ENCODE assay signal across 9 mouse cellular contexts in genomic region chr13:102958273-102959270, GRCm38 (mm10).
DNase-seq lines count a peak whose midpoint lies in the region; ATAC-seq lines count a peak whose summit lies in the region.
"Had no signal": no experiment of that assay in that cellular context is flagged by ENCODE, and none has a peak within 500 bp of the region (broad histone marks: within the 10 kb centered on the region; RNA-seq: fewer than 3 reads in every experiment).

No protein-coding gene starts in this region.

- H3K4me2 ChIP-seq in neural tube, embryonic 11.5 days (ENCODE audit: low read depth) = peak overlapping the region; percentile 40
- H3K4me2 ChIP-seq in liver, embryonic 13.5 days = 0 out of 2 replicates have a peak overlapping the region, but pooled peaks have one; percentile 8

- peaks cover 2% of the 10 kb centered on the region; the same call in 1 of the 2 replicates for H3K4me1 ChIP-seq in neural tube, embryonic 11.5 days (ENCODE audit: control insufficient read depth, insufficient read depth, low read length)
- no peaks in the 10 kb centered on the region for H3K4me1 ChIP-seq in liver, embryonic 13.5 days (replicated peaks)

- H3K9me3 ChIP-seq in neural tube, embryonic 11.5 days (ENCODE audit: control insufficient read depth, low read length) = no peaks in the 10 kb centered on the region
- no peaks in the 10 kb centered on the region for H3K9me3 ChIP-seq in liver, embryonic 13.5 days (replicated peaks)

- H3K4me3 ChIP-seq in neural tube, embryonic 11.5 days (ENCODE audit: low read depth, low read length) = peak overlapping the region; percentile 15; the same call in 1 of the 2 replicates
- no peak overlapping the region for H3K4me3 ChIP-seq in liver, embryonic 13.5 days (replicated peaks)

- no peaks in the 10 kb centered on the region for H3K27me3 ChIP-seq in neural tube, embryonic 11.5 days (ENCODE audit: control insufficient read depth, insufficient read depth, low read length)
- no peaks in the 10 kb centered on the region for H3K27me3 ChIP-seq in liver, embryonic 13.5 days

- DNase-seq in frontal cortex, postnatal 36 days (ENCODE audit: low spot score in 2 of 2) = no peak
- DNase-seq in neural tube, embryonic 11.5 days (ENCODE audit: low spot score) = no peak
- no peak for DNase-seq in neural tube, embryonic 10.5 days (ENCODE audit: extremely low spot score, low spot score)
- no peak for DNase-seq in liver, embryonic 13.5 days
- no peak for DNase-seq in spleen, adult 12 weeks (ENCODE audit: low spot score)
- DNase-seq in embryo, embryonic 10.5 days (ENCODE audit: low spot score) = no peak

- H3K36me3 ChIP-seq in neural tube, embryonic 11.5 days (ENCODE audit: control insufficient read depth, insufficient read depth, low read length) = no peaks in the 10 kb centered on the region
- no peaks in the 10 kb centered on the region for H3K36me3 ChIP-seq in liver, embryonic 13.5 days

- H3K27ac ChIP-seq in neural tube, embryonic 11.5 days (ENCODE audit: low read depth, low read length) = no peak overlapping the region
- no peak overlapping the region for H3K27ac ChIP-seq in liver, embryonic 13.5 days
- H3K27ac ChIP-seq: liver, embryonic 14.5 days had no signal

- peak; percentile 68 for ATAC-seq in frontal cortex, adult (ENCODE audit: low TSS enrichment)
- ATAC-seq in neural tube, embryonic 11.5 days (ENCODE audit: insufficient read depth, low FRiP score, low TSS enrichment) = no peak
- no peak for ATAC-seq in liver, embryonic 13.5 days (ENCODE audit: low read depth)
- no peak for ATAC-seq in monocyte, adult 5-6 weeks (replicated peaks; ENCODE audit: insufficient number of reproducible peaks, low FRiP score, low TSS enrichment, poor library complexity, severe bottlenecking)

- WGBS in neural tube, embryonic 11.5 days = 52% methylated on average over 19 of the region's 19 CpGs
- WGBS in liver, embryonic 13.5 days (ENCODE audit: insufficient replicate concordance) = 54% methylated on average over 19 of the region's 19 CpGs

- peak overlapping the region; percentile 20; the same call in 1 of the 2 replicates for H3K9ac ChIP-seq in neural tube, embryonic 11.5 days (ENCODE audit: low read length)
- no peak overlapping the region for H3K9ac ChIP-seq in liver, embryonic 13.5 days
- H3K9ac ChIP-seq: liver, embryonic 14.5 days had no signal
